Mouse (Mus musculus): ENCODE results near the gene Psmd10. TPM values are rescaled to one million over a fixed set of nuclear protein-coding genes. Genes with fewer than 3 reads are reported as not detected.

The Psmd10 gene
- total RNA-seq, 2 experiments from 2014 or later: 27.8 to 30.2 TPM

Other genes starting within 250 kb of the Psmd10 start
- gene Tex13b, start 143.3 kb downstream of the Psmd10 start, total RNA-seq (2021): not detected
- not detected for gene Vsig1, start 49.1 kb downstream of the Psmd10 start, total RNA-seq (2021)
- 10 to 100 TPM; 15.9 to 16.8 TPM for gene Atg4a, start 179 bp upstream of the Psmd10 start, total RNA-seq (2021)